Mouse (Mus musculus): ENCODE results near the gene Emc9. TPM values are rescaled to one million over a fixed set of nuclear protein-coding genes. Genes with fewer than 3 reads are reported as not detected.

Emc9 gene
- polyA plus RNA-seq (2014; fragmentation: Nextera tagmentation; extraction: Ambion mirVana): 9.9 and 12.6 TPM in 2 replicates

DNA sequence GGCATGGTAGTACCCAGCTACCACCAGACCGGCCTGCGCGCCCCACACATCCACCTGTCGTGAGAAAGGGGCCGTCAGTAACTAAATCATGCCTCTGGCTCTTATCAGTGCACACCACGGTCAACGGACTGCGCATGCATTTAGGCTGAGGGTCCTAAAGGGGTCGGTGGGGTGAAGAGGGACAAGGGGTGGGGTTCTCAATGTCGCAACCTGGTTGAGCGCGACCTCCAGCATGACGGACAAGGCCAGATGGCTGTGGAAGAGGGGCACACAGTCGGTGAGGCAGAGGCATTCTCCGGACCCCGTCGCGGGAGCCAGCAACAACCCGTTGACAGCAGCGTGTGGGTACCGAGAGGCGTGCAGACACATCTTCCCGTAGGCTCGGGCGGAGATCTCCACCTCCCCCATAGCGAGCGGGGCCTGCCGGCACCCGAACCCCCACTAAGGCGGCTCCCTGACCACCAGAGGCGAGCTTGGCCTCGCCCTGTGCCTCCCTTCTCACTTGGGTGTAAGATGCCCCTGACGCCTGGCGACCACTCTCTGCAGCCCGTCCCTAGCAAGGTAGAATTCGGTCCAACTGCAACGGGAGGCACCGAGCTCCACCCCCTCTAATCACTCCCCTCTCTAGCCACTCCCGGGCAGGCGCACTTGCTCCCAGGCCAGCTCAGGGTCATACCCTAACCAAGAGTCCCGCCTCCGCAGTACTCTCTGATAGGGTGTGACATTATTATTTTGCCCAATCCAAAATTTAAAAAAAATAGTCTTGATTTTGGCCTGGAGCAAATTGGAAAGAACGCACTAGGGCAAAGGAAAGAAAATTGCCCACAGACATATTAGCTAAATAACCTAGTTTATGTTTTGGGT is at the start of gene Emc9:
Gene Emc9 (minus strand): TSS at position 601 of the 864 bp plus-strand sequence.
- WGBS: 4% methylated on average over 30 of the region's 43 CpGs
- Histone ChIP-seq H3K27me3 (replicated peaks; ENCODE audit: control insufficient read depth, insufficient read depth, low read length) (no peaks in the 10 kb centered on the region), H3K4me1 (ENCODE audit: control insufficient read depth, insufficient read depth, low read length) (peaks cover under 1% of the 10 kb centered on the region; the same call in 1 of the 2 replicates), H3K4me3 (ENCODE audit: low read depth, low read length) (peak within 1 kb of the TSS; percentile 52), H3K36me3 (ENCODE audit: control insufficient read depth, insufficient read depth, low read length) (peaks cover 45% of the 10 kb centered on the region), H3K9ac (ENCODE audit: low read depth, low read length) (peak within 1 kb of the TSS; percentile 60), H3K9me3 (ENCODE audit: control insufficient read depth, low read length) (no peaks in the 10 kb centered on the region), H3K4me2 (ENCODE audit: low read depth, low read length) (peak within 1 kb of the TSS; percentile 89), H3K27ac (replicated peaks; ENCODE audit: low read depth, low read length) (no peak within 1 kb of the TSS)
- peak; percentile 86 for ATAC-seq (ENCODE audit: low read depth)
- DNase-seq (ENCODE audit: low spot score): peak; percentile 48

DNA sequence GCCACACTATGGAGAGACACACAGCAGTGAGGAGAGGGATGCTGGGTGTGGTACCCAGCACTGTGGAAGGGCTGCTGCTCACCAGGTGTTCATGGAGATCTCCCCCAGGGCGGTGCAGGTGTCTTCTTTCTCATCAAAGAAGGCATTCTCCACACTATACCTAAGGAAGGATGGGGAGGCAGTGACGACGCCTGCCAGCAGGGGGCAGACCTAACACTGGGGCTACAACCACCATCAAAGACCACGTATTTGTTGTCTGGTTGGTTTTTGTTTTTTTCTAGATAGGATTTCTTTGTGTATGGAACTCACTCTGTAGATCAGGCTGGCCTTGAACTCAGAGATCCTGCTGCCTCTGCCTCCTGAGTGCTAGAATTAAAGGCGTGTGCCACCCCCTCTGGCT is 44.2 kb upstream of the Emc9 start:
- Histone ChIP-seq H3K9ac (ENCODE audit: low read depth, low read length) (no peak overlapping the region), H3K4me2 (ENCODE audit: low read depth, low read length) (no peak overlapping the region), H3K27me3 (replicated peaks; ENCODE audit: control insufficient read depth, insufficient read depth, low read length) (no peaks in the 10 kb centered on the region), H3K36me3 (ENCODE audit: control insufficient read depth, insufficient read depth, low read length) (peaks cover 96% of the 10 kb centered on the region), H3K4me3 (ENCODE audit: low read depth, low read length) (no peak overlapping the region), H3K9me3 (ENCODE audit: control insufficient read depth, low read length) (no peaks in the 10 kb centered on the region), H3K4me1 (ENCODE audit: control insufficient read depth, insufficient read depth, low read length) (no peaks in the 10 kb centered on the region; the same call in 1 of the 2 replicates), H3K27ac (replicated peaks; ENCODE audit: low read depth, low read length) (no peak overlapping the region)
- DNase-seq (ENCODE audit: low spot score) (no peak), ATAC-seq (ENCODE audit: low read depth) (no peak)
- WGBS: 44% methylated on average over 5 of the region's 5 CpGs

DNA sequence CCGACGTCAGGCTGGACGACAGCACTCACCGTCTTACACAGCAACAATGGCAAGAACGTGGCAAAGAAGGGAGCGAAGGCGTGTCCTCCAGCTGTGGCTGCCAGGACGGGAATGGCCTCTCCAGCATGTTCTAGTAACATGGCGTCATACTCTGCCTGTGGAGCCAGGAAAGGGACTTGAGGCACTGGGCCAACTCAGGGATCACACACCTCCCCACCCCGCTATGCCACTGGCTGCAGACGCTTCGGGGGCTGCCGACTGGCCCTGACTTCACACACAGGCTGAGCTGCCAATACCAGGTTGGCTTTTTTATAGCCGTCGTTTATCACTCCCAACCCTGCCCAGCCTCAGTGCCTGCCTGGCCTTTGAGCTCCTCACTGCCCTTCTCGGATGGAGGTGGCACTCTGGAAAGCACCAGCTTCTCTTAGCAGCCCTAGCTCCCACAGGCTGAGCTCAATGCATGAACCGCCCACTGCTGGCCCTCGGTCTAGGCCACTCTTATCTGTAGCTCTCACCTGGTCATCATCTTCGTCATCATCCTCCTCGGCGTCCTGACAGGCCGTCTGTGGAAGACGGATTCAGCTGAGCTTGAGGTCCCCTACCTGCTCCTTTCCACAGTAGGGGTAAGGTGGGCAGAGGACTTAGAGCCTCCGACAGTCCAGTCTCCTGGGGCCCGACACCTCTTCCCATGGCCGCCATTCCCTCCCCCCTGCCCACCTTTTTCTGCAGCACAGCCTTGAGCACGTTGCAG is 43.1 kb upstream of the Emc9 start:
- 96% methylated on average over 25 of the region's 27 CpGs for WGBS
- peaks cover 99% of the 10 kb centered on the region for H3K36me3 ChIP-seq (ENCODE audit: control insufficient read depth, insufficient read depth, low read length)

GRCm38 (mm10) chr14:55618486-55619195 is 33.5 kb upstream of the Emc9 start:
- H3K27me3 ChIP-seq (replicated peaks; ENCODE audit: control insufficient read depth, insufficient read depth, low read length): no peaks in the 10 kb centered on the region
- no peaks in the 10 kb centered on the region for H3K9me3 ChIP-seq (ENCODE audit: control insufficient read depth, low read length)
- peak overlapping the region; percentile 34 for H3K9ac ChIP-seq (ENCODE audit: low read depth, low read length)
- ATAC-seq (ENCODE audit: low read depth) (no peak), DNase-seq (ENCODE audit: low spot score) (no peak)
- 38% methylated on average over 22 of the region's 22 CpGs for WGBS
- H3K4me3 ChIP-seq (ENCODE audit: low read depth, low read length): no peak overlapping the region; the same call in 1 of the 2 replicates
- H3K4me1 ChIP-seq (ENCODE audit: control insufficient read depth, insufficient read depth, low read length): peaks cover 4% of the 10 kb centered on the region; the same call in 1 of the 2 replicates
- peak overlapping the region; percentile 32 for H3K4me2 ChIP-seq (ENCODE audit: low read depth, low read length)
- no peak overlapping the region for H3K27ac ChIP-seq (replicated peaks; ENCODE audit: low read depth, low read length)
- H3K36me3 ChIP-seq (ENCODE audit: control insufficient read depth, insufficient read depth, low read length): peaks cover 3% of the 10 kb centered on the region; the same call in 1 of the 2 replicates

More for the DNA sequence above, 43.1 kb upstream of the Emc9 start:
- ATAC-seq (ENCODE audit: low read depth) (no peak; the same call in 1 of the 2 replicates), DNase-seq (ENCODE audit: low spot score) (no peak)
- no peak overlapping the region for H3K27ac ChIP-seq (replicated peaks; ENCODE audit: low read depth, low read length)
- no peak overlapping the region for H3K4me3 ChIP-seq (ENCODE audit: low read depth, low read length)
- no peaks in the 10 kb centered on the region for H3K9me3 ChIP-seq (ENCODE audit: control insufficient read depth, low read length)
- H3K9ac ChIP-seq (ENCODE audit: low read depth, low read length): no peak overlapping the region
- no peak overlapping the region for H3K4me2 ChIP-seq (ENCODE audit: low read depth, low read length)
- H3K4me1 ChIP-seq (ENCODE audit: control insufficient read depth, insufficient read depth, low read length): no peaks in the 10 kb centered on the region
- no peaks in the 10 kb centered on the region for H3K27me3 ChIP-seq (replicated peaks; ENCODE audit: control insufficient read depth, insufficient read depth, low read length)

DNA sequence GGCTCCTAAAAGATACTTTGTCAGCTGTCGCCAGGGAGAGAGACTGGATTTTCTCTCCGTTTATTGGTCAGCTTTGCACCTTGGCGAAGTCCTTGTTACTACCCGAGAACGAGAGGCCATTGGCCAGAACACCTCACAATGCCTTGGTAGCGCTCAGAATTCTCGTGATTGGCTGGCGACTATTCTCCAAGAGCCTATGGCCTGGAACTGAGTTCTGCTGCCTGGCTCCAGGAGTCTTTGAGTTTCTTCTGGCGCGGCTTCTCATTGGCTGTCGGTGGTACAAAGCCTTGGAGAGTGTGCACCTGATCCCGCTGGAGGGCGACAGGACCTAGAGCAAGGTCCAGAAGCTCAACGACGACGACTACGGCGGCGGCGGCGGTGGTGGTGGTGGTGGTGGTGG is 32.7 kb upstream of the Emc9 start, which contains the start of gene Rec8:
Gene Rec8 (plus strand): TSS at position 216 of the 400 bp plus-strand sequence.
- no peaks in the 10 kb centered on the region for H3K27me3 ChIP-seq (replicated peaks; ENCODE audit: control insufficient read depth, insufficient read depth, low read length)
- no peaks in the 10 kb centered on the region for H3K36me3 ChIP-seq (ENCODE audit: control insufficient read depth, insufficient read depth, low read length)
- WGBS: 29% methylated on average over 18 of the region's 21 CpGs
- H3K27ac ChIP-seq (replicated peaks; ENCODE audit: low read depth, low read length): no peak within 1 kb of the TSS
- DNase-seq (ENCODE audit: low spot score) (peak; percentile 69), ATAC-seq (ENCODE audit: low read depth) (peak; percentile 84)
- peaks cover 4% of the 10 kb centered on the region; the same call in 1 of the 2 replicates for H3K4me1 ChIP-seq (ENCODE audit: control insufficient read depth, insufficient read depth, low read length)
- no peaks in the 10 kb centered on the region for H3K9me3 ChIP-seq (ENCODE audit: control insufficient read depth, low read length)
- peak within 1 kb of the TSS; percentile 32 for H3K4me2 ChIP-seq (ENCODE audit: low read depth, low read length)
- H3K9ac ChIP-seq (ENCODE audit: low read depth, low read length): peak within 1 kb of the TSS; percentile 34
- no peak within 1 kb of the TSS; the same call in 1 of the 2 replicates for H3K4me3 ChIP-seq (ENCODE audit: low read depth, low read length)

GRCm38 (mm10) chr14:55616844-55617243 is 31.7 kb upstream of the Emc9 start:
- no peaks in the 10 kb centered on the region for H3K9me3 ChIP-seq (ENCODE audit: control insufficient read depth, low read length)
- DNase-seq (ENCODE audit: low spot score) (no peak), ATAC-seq (ENCODE audit: low read depth) (no peak)
- H3K4me3 ChIP-seq (ENCODE audit: low read depth, low read length): no peak overlapping the region
- H3K9ac ChIP-seq (ENCODE audit: low read depth, low read length): no peak overlapping the region
- H3K27me3 ChIP-seq (replicated peaks; ENCODE audit: control insufficient read depth, insufficient read depth, low read length): no peaks in the 10 kb centered on the region
- no peak overlapping the region for H3K4me2 ChIP-seq (ENCODE audit: low read depth, low read length)
- 92% methylated on average over 2 of the region's 2 CpGs for WGBS
- no peak overlapping the region for H3K27ac ChIP-seq (replicated peaks; ENCODE audit: low read depth, low read length)
- no peaks in the 10 kb centered on the region for H3K36me3 ChIP-seq (ENCODE audit: control insufficient read depth, insufficient read depth, low read length)
- H3K4me1 ChIP-seq (ENCODE audit: control insufficient read depth, insufficient read depth, low read length): peaks cover 4% of the 10 kb centered on the region; the same call in 1 of the 2 replicates

DNA sequence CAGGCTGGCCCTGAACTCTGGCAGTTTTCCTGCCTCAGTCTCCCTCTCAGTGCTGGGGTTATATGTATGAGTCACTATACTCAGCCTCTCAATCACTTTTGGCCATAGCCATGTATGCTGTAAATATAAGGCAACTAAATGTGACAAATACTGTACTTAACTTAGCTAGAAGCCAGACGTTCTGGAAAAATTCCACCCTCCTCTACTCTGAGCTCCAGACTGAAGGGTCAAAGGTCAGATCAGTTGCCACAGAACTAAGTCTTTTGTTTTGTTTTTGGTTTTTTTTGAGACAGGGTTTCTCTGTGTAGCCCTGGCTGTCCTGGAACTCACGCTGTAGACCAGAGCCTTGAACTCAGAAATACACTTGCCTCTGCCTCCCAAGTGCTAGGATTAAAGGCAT is 30.8 kb upstream of the Emc9 start:
- ATAC-seq (ENCODE audit: low read depth): no peak
- peaks cover 4% of the 10 kb centered on the region; the same call in 1 of the 2 replicates for H3K4me1 ChIP-seq (ENCODE audit: control insufficient read depth, insufficient read depth, low read length)
- 39% methylated on average over 2 of the region's 2 CpGs for WGBS

More for the DNA sequence above, 30.8 kb upstream of the Emc9 start:
- H3K36me3 ChIP-seq (ENCODE audit: control insufficient read depth, insufficient read depth, low read length): no peaks in the 10 kb centered on the region
- H3K27ac ChIP-seq (replicated peaks; ENCODE audit: low read depth, low read length): no peak overlapping the region
- H3K9me3 ChIP-seq (ENCODE audit: control insufficient read depth, low read length): no peaks in the 10 kb centered on the region
- no peak overlapping the region for H3K4me2 ChIP-seq (ENCODE audit: low read depth, low read length)
- H3K4me3 ChIP-seq (ENCODE audit: low read depth, low read length): no peak overlapping the region
- H3K27me3 ChIP-seq (replicated peaks; ENCODE audit: control insufficient read depth, insufficient read depth, low read length): no peaks in the 10 kb centered on the region
- no peak overlapping the region for H3K9ac ChIP-seq (ENCODE audit: low read depth, low read length)
- no peak for DNase-seq (ENCODE audit: low spot score)

Measured in embryonic facial prominence, embryonic 14.5 days (tissue).